Mouse (Mus musculus) bone marrow, adult 2 months (tissue): ENCODE results near the gene Ttc33.

Experiments used
- CTCF ChIP-seq: fragments of 200-500 bp; IDR thresholded peaks from 2 replicates; pipeline ENCODE4 v1.5.1; 2011; ENCODE audit warnings: low read length, control low read depth; ENCODE audit not compliant: control insufficient read depth, insufficient read depth
- POLR2A ChIP-seq: fragments of 200-500 bp; IDR thresholded peaks from 2 replicates; pipeline ENCODE4 v1.6.1; 2011; ENCODE audit warnings: low read depth, mild to moderate bottlenecking, control low read depth, low read length, borderline replicate concordance; ENCODE audit not compliant: control insufficient read depth

- TF ChIP-seq CTCF (no peak), POLR2A (no peak)
Observed at GRCm38 (mm10) chr15:5139863-5140262, 45.5 kb upstream of the Ttc33 start.
